Mouse (Mus musculus) heart, embryonic 10.5 days (tissue): ENCODE results near the gene Crip2. TPM values are rescaled to one million over a fixed set of nuclear protein-coding genes. Genes with fewer than 3 reads are reported as not detected.

Experiments
- DNase-seq: peaks from one replicate; pipeline ENCODE4 v3.0.0-alpha.2; 2017; ENCODE audit warnings: low spot score
- H3K27ac ChIP-seq: fragments of 300-500 bp; sonication (generic); 2 replicates; pipeline ENCODE4 v1.5.1; 2016; ENCODE audit warnings: mild to moderate bottlenecking
- H3K27me3 ChIP-seq: fragments of 300-500 bp; sonication (generic); 2 replicates; pipeline ENCODE4 v1.6.1; 2016; ENCODE audit warnings: mild to moderate bottlenecking; ENCODE audit not compliant: poor library complexity, insufficient read depth, severe bottlenecking
- H3K36me3 ChIP-seq: fragments of 300-500 bp; sonication (generic); 2 replicates; pipeline ENCODE4 v1.6.1; 2016; ENCODE audit warnings: mild to moderate bottlenecking, moderate library complexity
- H3K4me1 ChIP-seq: fragments of 300-500 bp; sonication (generic); 2 replicates; pipeline ENCODE4 v1.6.1; 2016; ENCODE audit warnings: mild to moderate bottlenecking
- H3K4me3 ChIP-seq: fragments of 300-500 bp; sonication (generic); 2 replicates; pipeline ENCODE4 v1.5.1; 2016; ENCODE audit warnings: mild to moderate bottlenecking, moderate library complexity
- H3K9me3 ChIP-seq: fragments of 300-500 bp; sonication (generic); 2 replicates; pipeline ENCODE4 v1.6.1; 2016; ENCODE audit warnings: mild to moderate bottlenecking, moderate library complexity
- WGBS: fragments of 180-500 bp; shearing (Covaris S2); methylation state at CpG from one replicate; pipeline ENCODE4 v1.1.7; 2016; 5-methylcytosine and 5-hydroxymethylcytosine counted together
- polyA plus RNA-seq: library from polyadenylated mRNA; unstranded; fragments of >200 nt; fragmentation: Nextera tagmentation; extraction: Ambion mirVana; gene quantifications from 2 replicates; pipeline ENCODE4 v1.2.1, GENCODE M21; 2016

Crip2 gene
- polyA plus RNA-seq, 1 experiment from 2014 or later: 956 TPM

DNA sequence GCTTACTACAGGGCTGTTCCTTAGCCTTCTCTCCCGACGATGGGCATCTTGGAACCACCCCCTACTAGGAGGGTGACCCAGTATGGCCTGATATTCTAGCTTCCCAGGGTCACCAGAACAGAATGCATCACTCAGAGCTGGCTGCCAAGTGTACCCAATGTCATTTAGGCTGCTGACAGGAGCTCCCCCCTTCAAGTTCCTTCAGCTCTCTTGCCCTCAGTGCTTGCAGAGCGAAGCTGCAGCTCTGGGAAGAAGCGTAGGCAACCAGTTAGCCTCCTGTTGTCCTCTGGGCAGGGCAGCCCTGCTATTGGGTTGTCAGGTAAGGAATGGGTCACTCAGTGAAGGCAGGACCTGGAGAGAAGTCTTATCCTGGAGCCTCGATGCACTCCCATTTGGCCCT lies 44.9 kb downstream of the Crip2 start:
- Histone ChIP-seq H3K4me1 (peaks cover 30% of the 10 kb centered on the region), H3K9me3 (no peaks in the 10 kb centered on the region), H3K27ac (no peak overlapping the region), H3K27me3 (peaks cover 60% of the 10 kb centered on the region), H3K4me3 (no peak overlapping the region), H3K36me3 (no peaks in the 10 kb centered on the region)
- DNase-seq: no peak
- 61% methylated on average over 5 of the region's 5 CpGs for WGBS

DNA sequence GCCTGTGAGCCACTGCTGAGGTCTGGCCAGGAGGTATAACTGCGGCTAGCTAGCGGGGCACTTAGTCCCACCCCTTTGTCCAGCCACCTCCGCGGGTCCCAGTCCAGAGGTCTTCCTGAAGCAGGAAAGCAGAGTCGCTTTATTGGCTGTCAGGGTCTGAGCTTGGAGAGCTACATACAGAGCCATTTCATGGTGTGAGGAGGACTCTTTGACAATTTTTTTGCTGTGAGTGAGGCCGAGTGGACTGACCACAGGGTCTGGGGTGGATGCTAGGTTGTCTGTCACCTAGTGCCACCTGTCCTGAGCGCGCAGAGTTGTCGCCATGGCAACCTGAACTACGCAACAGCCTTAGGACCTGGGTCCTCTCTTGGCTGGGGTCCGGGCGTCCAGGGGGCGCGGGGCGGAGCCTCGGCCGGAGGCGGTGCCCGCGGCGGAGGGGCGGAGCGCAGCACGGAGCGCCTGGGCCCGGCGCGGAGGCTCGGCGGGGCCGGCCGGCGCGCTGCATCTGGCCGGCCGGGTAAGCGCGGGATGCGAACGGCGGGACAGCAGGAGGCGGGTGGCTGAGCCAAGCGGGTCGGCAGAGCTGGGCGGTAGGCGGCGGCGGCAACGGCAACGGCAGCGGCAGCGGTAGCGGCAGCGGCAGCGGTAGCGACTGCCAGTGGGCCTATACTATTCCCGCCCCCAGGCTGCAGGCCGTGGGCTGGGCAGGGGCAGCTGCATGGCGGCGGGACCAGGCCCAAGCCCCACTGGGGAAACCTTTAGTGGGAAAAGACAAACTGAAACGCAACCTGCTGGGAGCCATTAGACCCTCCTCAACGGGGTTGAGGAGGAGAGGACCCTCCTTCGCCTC lies 45.6 kb downstream of the Crip2 start, which contains the start of gene Tmem121:
Gene Tmem121 (plus strand): TSS at position 489 of the 850 bp plus-strand sequence.
- Histone ChIP-seq H3K36me3 (no peaks in the 10 kb centered on the region), H3K27me3 (peaks cover 67% of the 10 kb centered on the region), H3K4me1 (peaks cover 30% of the 10 kb centered on the region), H3K27ac (peak within 1 kb of the TSS; percentile 62), H3K9me3 (no peaks in the 10 kb centered on the region), H3K4me3 (peak within 1 kb of the TSS; percentile 73)
- DNase-seq: no peak
- WGBS: 2% methylated on average over 63 of the region's 63 CpGs

GRCm38 (mm10) chr12:113186326-113187010 lies 46.4 kb downstream of the Crip2 start:
- H3K4me1 ChIP-seq: peaks cover 30% of the 10 kb centered on the region
- H3K36me3 ChIP-seq: no peaks in the 10 kb centered on the region
- no peak overlapping the region for H3K27ac ChIP-seq
- WGBS: 44% methylated on average over 12 of the region's 12 CpGs
- H3K4me3 ChIP-seq: peak overlapping the region; percentile 73
- H3K27me3 ChIP-seq: peaks cover 67% of the 10 kb centered on the region
- no peak for DNase-seq
- H3K9me3 ChIP-seq: no peaks in the 10 kb centered on the region

- H3K4me1 ChIP-seq: peaks cover 30% of the 10 kb centered on the region
- H3K27ac ChIP-seq: no peak overlapping the region
- peaks cover 67% of the 10 kb centered on the region for H3K27me3 ChIP-seq
- DNase-seq: no peak
- WGBS: 46% methylated on average over 4 of the region's 4 CpGs
- no peaks in the 10 kb centered on the region for H3K36me3 ChIP-seq
- peak overlapping the region; percentile 59 for H3K4me3 ChIP-seq
- H3K9me3 ChIP-seq: no peaks in the 10 kb centered on the region
Measured at GRCm38 (mm10) chr12:113187011-113187375, 47.0 kb downstream of the Crip2 start.

DNA sequence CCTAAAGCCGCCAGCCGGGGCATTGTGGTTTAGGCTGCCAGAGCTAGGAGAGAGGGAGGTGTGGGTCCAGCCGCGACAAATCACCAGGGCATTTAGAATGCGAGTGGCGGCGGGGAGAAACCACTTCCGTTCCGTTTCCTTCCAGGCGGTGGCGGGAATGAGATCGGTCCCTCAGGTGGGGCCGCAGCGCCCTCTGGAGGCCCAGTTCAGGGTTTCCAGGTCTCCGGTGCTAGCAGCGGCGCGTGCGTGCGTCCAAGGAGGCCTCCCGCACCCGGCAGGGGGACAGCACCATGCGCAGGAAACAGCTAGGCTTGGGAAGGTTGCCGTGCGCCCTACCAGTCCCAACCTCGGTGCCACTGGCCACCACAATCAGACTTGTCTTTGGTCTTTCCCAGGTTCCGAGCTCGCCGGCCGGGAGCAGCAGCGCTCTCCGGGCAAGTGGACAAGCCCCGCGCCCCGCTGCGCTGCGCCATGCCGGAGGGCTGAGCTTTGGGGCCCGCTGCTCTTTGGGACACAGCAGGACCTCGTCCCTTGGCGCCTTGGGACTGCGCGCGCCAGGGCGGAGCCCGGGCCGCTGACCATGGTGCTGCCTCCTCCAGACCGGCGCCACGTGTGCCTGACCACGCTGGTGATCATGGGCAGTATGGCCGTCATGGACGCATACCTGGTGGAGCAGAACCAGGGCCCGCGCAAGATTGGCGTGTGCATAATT lies 47.7 kb downstream of the Crip2 start:
- no peak overlapping the region for H3K27ac ChIP-seq
- WGBS: 1% methylated on average over 55 of the region's 56 CpGs
- H3K27me3 ChIP-seq: peaks cover 67% of the 10 kb centered on the region
- peak overlapping the region; percentile 59 for H3K4me3 ChIP-seq
- H3K9me3 ChIP-seq: no peaks in the 10 kb centered on the region
- no peaks in the 10 kb centered on the region for H3K36me3 ChIP-seq
- DNase-seq: peak; percentile 88
- peaks cover 30% of the 10 kb centered on the region for H3K4me1 ChIP-seq

DNA sequence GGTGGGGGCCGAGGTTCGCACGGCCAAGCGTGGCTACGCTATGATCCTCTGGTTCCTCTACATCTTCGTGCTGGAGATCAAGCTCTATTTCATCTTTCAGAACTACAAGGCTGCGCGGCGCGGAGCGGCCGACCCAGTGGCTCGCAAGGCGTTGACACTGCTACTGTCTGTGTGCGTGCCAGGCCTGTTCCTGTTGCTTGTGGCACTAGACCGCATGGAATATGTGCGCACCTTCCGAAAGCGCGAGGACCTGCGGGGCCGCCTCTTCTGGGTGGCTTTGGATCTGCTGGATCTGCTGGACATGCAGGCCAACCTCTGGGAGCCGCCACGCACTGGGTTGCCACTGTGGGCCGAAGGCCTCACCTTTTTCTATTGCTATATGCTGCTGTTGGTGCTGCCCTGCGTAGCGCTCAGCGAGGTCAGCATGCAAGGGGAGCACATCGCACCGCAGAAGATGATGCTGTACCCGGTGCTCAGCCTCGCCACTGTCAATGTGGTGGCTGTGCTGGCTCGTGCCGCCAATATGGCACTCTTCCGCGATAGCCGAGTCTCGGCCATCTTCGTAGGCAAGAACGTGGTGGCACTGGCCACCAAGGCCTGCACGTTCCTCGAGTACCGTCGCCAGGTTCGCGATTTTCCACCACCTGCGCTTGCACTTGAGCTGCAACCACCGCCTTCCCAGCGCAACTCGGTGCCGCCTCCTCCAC lies 48.5 kb downstream of the Crip2 start:
- Histone ChIP-seq H3K4me1 (peaks cover 30% of the 10 kb centered on the region), H3K27ac (no peak overlapping the region), H3K9me3 (no peaks in the 10 kb centered on the region), H3K36me3 (no peaks in the 10 kb centered on the region), H3K4me3 (peak overlapping the region; percentile 59), H3K27me3 (peaks cover 67% of the 10 kb centered on the region)
- WGBS: 78% methylated on average over 51 of the region's 51 CpGs
- no peak for DNase-seq

DNA sequence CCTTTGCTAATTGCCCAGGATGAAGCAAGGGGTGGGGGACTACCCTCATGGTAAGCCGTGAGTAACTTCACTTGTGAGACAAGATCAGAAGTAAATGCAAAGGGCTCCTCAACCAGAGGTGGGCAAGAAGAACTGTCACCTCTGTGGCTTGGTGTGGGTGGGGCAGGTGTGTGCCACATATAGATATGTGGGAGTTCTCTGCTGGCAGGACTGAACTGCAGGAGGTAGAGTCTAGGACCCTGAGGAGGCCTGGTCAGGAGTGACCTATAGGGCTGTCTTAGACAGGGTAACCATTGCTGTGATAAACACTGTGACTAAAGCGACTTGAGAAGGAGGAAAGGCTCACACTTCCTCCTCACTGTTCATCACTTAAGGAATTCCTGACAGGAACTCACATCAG lies 53.4 kb downstream of the Crip2 start:
- Histone ChIP-seq H3K9me3 (0 out of 2 replicates have a peak, but pooled peaks cover 4% of the 10 kb centered on the region), H3K27me3 (peaks cover 18% of the 10 kb centered on the region), H3K4me1 (no peaks in the 10 kb centered on the region), H3K36me3 (no peaks in the 10 kb centered on the region), H3K27ac (no peak overlapping the region), H3K4me3 (no peak overlapping the region)
- 56% methylated on average over 2 of the region's 2 CpGs for WGBS
- no peak for DNase-seq

Other genes starting within 250 kb of the Crip2 start
- gene Jag2, start 210.5 kb upstream of the Crip2 start, polyA plus RNA-seq: 2.0 and 3.6 TPM in 2 replicates
- 48.6 and 65.5 TPM in 2 replicates for gene Nudt14, start 198.1 kb upstream of the Crip2 start, polyA plus RNA-seq
- 22.3 and 23.6 TPM in 2 replicates for gene Btbd6, start 163.8 kb upstream of the Crip2 start, polyA plus RNA-seq
- gene Brf1, start 139.5 kb upstream of the Crip2 start, polyA plus RNA-seq: 35.3 and 41.5 TPM in 2 replicates
- 11.7 TPM in 2 replicates for gene Pacs2, start 125.7 kb upstream of the Crip2 start, polyA plus RNA-seq
- not detected in 2 replicates for gene Tex22, start 65.7 kb upstream of the Crip2 start, polyA plus RNA-seq
- 12.0 and 17.5 TPM in 2 replicates for gene Mta1, start 42.0 kb upstream of the Crip2 start, polyA plus RNA-seq
- gene Crip1, start 6.1 kb downstream of the Crip2 start, polyA plus RNA-seq: 511 and 613 TPM in 2 replicates
- 32.7 and 33.5 TPM in 2 replicates for gene Tedc1, start 16.2 kb downstream of the Crip2 start, polyA plus RNA-seq
- gene Tmem121, start 45.7 kb downstream of the Crip2 start, polyA plus RNA-seq: 2.6 and 6.1 TPM in 2 replicates